Mouse (Mus musculus) thymus, adult 2 months (tissue): ENCODE measurements around the gene Lmx1a.

Source experiments
- CTCF ChIP-seq: fragments of 200-500 bp; IDR thresholded peaks from 2 replicates; pipeline ENCODE4 v1.5.1; 2012; ENCODE audit warnings: mild to moderate bottlenecking, control low read depth, low read length, moderate library complexity, borderline replicate concordance; ENCODE audit not compliant: control insufficient read depth, poor library complexity, insufficient read depth; ENCODE audit errors: extremely low read depth
- POLR2A ChIP-seq: fragments of 200-500 bp; IDR thresholded peaks from 2 replicates; pipeline ENCODE4 v1.6.1; 2012; ENCODE audit warnings: mild to moderate bottlenecking, low read length, control low read depth, moderate library complexity; ENCODE audit not compliant: control insufficient read depth, poor library complexity, insufficient read depth; ENCODE audit errors: extremely low read depth

DNA sequence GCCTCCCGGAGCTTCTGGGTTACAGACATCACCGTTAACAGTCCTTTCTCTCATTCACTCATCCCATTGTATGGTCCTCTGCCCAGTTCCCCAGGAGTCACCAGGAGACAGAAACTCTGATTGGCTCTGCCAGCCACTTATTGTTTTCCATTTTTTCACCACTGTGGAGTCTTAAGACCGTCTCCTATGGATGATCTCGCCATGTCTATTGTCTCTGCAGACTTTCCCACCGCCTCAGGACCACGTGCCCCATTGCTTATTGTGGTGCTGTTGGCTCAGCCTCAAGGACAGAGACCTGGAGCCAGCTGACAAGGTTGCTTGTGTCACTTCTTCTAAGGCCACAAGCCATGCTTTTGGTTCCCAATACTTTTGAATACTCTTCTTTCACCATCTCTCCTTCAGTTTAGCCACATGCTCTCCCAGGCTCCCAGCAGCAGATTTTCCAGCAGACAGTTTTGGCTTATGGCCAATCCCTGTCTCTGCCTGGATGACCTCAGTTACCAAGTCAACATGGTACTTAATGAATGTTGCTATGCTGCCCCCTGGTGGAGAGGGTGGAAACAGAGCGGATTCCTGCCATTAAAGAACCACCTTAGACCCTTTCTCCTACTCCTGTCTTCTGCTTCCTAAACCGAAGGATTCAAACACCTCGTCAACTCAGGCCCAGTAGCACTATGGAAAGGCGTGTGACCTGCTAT lies 92.9 kb downstream of the Lmx1a start:
- TF ChIP-seq POLR2A (no peak), CTCF (no peak)
